Mouse (Mus musculus) cerebellum, adult 18-20 months (tissue): Measurements from ENCODE around the gene Arhgef1.

Experiments
- DNase-seq, 2 experiments: peaks; one replicate each; pipeline ENCODE4 v3.0.0; 2021

Arhgef1 gene

DNA sequence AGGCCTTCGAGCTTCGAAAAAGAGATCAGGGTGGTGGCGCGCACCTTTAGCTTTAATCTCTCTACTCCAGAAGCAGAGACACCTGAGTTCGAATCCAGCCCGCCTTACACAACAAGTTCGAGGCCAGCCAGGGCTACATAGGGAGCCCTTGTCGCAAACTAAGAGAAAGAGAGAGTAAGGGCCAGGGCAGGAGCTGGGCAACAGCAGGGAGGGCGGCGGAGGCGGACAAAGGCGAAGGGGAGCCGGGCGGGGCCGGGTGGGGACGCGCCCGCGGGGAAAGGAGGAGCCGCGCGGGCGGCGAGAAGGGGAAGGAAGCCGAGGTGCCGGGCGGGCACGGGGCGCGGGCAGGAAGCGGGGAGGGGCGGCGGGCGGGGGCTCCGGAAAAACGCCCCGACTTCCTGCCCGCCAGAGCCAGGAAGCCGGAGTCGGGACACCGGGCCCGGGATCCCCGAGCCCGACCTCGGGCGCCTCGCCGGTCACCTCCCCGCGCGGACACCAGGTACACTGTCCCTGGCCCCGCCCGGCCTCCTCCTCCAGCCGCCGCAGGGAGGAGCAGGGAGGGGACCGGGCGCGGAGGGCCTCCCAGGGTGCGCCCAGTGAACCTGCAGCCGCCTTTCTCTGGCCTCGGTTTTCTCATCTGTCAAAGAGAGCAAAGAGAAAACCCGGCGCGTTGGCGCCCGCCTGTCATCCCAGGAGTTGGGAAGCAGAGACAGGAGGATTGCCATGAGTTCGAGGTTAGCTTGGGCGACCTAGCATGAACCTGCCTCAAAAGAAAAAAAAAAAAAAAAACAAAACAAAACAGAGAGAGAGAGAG, at the start of gene Arhgef1:
Gene Arhgef1 (plus strand): TSS at position 283 of the 814 bp plus-strand sequence.
- peak; percentile 63 to 68 for DNase-seq

- DNase-seq: no peak
Observed at GRCm38 (mm10) chr7:24853233-24853563, 49.5 kb upstream of the Arhgef1 start.

- no peak for DNase-seq
Observed at GRCm38 (mm10) chr7:24853695-24854094, 49.0 kb upstream of the Arhgef1 start.

DNA sequence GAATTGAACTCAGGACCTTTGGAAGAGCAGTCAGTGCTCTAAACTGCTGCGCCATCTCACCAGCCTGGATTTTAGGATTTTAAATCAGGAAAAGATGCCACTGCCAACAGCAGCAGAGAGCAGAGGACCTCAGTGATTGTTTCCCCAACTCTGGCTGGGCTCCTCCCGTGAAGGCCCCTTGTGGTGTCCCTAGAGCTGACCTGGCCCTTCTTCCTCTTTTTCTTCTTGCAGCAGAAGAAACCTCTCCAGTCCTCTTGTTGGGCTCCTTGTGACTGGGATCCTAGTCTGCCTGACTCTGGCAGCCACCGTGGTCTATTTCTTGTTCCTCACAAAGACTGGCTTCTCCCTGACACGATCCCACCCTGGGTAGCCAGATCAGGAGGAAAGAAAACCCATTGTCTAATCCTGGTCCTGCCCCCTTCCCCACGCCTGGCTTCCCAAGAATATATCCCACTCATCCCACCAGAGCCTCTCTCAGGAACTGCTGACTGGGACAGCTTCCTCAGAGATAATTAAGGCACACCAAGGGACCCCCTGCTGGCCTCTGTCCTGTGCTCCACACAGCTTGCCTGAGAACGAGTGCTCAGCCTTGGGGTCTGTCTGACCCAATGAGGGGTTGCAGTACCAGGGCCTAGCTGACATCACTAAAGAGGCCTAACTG, 46.1 kb upstream of the Arhgef1 start:
- no peak for DNase-seq

GRCm38 (mm10) chr7:24859234-24859633, 43.5 kb upstream of the Arhgef1 start:
- no peak for DNase-seq

DNA sequence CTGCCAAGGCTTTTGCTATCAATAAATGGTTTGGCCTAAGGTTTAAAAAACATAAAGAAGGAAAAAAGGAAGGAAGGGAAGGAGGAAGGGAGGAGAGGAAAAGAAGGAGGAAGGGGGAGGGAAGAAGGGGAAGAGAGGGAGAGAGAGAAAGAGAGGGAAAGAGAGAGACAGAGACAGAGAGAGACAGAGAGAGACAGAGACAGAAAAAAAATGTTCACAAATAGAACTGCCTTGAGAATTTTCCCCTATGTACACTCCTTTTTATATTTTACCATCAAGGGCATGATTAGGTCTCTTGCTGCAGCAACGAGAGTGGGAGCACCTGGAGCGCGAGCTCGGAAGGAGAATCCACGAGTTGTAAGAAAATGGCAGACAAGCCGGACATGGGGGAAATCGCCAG, 40.8 kb upstream of the Arhgef1 start, which contains the start of gene Gm9844:
Gene Gm9844 (plus strand): TSS at position 301 of the 400 bp plus-strand sequence.
- no peak for DNase-seq

GRCm38 (mm10) chr7:24862853-24863252, 39.9 kb upstream of the Arhgef1 start:
- DNase-seq: no peak

GRCm38 (mm10) chr7:24864156-24864555, 38.6 kb upstream of the Arhgef1 start:
- DNase-seq: no peak

DNA sequence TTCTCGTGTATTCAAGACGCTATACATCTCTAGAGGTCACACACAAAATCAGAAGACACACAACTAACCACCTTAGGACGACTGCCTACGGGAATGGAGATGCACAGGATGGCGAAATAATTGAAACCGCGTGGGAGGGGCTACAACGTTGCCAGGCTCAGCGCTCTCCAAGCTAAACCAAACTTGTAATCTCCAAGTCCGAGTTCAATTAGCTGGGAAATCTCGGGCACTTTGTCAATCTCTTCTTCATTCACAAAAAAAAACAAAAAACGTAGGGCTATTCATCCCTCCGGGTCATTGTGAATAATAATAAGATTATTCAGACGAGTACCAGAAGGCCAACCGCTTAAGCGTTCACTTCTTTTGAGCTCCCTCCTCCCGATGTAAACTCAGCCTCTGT, 33.6 kb upstream of the Arhgef1 start:
- no peak for DNase-seq

DNA sequence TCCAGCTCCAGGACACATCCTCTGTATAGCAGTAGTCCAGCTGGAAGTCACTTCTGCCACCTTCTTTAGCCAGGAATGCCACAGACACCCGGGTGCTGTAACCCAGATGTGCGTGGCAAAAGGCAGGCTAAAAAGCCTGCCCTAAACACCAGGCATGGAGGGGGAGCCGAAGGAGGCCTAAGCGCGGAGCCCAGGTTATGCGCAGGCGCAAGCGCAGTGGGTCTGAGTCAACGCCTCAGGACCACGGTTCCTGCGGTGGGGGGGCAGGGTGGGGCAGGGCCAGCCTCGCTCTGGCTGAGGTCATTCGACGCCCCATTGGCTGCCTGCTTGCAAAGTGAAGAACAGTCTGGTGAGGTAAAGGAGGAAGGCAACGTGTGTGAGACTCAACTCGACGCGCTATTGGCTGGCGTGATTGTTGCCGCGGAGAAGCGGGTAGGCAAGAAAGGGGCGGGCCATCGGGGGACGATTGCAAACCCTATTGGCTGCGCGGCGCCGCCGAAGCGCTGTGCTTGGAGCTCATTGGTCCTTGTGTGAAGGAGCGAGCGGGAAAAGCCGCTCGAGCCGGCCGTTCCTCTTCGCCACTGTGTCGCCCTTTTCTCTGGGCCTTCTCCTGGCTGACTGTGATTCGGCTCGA, 33.1 kb upstream of the Arhgef1 start, which contains the start of the genes Lypd4 and Dmrtc2:
Gene Lypd4 (minus strand): TSS at position 410 of the 634 bp plus-strand sequence.
Gene Dmrtc2 (plus strand): TSS at position 526 of the 634 bp plus-strand sequence.
- no peak for DNase-seq

DNA sequence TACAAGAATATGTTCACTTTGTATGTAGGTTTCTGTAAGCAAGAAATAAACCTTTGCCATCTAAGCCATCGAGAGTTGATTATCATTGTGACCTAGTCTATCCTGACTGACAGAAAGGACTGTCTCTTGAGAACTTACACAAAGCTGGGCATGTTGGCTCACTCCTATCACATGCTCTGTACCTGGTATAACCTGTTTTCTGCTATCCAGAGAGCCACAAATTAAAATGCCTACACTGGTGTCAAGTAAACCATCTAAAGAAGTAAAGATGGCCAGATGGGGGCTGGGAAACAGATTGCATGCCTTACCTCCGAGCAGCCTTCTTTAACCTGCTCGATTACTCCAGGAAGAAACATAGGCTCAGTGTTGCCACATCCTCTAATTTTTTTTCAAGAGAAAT, 25.1 kb upstream of the Arhgef1 start:
- no peak for DNase-seq

- DNase-seq: no peak
Observed at GRCm38 (mm10) chr7:24879620-24880019, 23.1 kb upstream of the Arhgef1 start.

DNA sequence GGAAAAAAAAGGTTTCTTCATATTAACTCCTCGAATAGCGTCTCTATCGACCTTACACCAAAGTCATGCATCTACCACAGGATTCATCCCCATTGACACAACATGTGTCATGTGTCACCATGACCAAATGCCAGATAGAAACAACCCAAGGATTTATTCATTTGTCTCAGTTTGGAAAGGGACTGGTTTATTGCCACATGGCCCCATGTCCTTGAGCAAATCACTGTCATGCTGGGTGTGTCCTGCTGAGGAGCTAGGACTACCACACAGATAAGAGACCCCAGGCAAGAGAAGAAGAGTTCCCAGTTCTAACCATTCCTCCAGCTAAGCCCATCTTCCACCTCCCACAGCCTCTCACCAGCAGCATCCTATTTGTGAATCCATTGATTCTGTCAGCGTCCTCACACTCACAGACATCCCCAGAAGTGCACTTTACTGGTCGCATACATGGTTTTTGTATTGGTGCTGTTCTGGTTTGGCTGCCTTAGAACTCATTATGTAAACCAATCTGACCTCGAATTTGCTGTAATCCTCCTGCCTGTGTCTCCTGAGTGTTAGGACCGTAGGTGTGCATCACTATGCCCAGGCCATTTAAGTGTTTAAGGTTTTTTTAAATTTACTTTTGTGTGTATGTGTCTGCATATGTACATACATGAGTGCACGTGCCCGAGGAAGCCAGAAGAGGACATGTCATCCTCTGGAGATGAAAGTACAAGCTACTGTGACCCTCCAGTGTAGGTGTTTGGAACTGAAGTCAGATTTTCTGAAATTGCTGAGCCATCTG, 20.1 kb upstream of the Arhgef1 start:
- DNase-seq: no peak

DNA sequence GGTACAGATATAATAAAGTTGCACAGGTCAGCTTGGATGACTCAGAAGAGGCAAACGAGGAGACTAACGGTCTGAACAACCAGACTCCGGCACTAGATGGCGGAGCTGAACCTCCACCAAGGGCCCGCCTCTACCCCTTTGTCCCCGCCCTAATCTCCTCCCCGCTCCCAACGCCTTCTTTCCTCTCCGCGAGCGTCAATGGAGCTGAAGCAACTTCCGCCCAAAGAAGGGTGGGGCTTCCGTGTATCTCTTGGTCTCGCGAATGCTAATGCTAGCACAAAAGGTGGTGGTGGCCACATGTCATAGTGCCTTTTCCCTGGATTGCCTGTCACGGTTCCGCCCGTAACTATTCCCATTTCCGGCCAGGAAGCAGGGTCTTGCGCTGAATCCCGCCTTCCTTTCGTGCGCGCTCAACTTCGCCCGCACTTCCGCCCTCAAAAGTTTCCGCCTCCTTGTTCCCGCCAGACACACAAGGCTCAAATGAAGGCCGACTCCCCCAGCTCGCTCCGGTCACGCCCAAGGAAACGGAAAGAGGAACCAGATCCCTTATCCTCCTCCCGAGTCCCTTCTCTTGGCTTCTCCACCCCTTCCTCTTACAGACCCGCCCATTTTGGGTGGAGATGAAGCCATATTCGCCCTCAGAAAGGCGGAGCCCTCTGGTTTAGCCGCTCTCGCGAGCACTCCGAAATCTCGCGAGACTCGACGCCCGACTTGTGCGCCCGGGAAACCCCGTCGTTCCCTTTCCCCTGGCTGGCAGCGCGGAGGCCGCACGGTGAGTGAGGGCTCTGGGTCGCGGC, 18.6 kb upstream of the Arhgef1 start, which contains the start of gene Rps19:
Gene Rps19 (plus strand): TSS at position 476 of the 797 bp plus-strand sequence.
- DNase-seq: peak; percentile 97 to 100

GRCm38 (mm10) chr7:24884693-24885291, 17.9 kb upstream of the Arhgef1 start:
- peak in 1 of 2 experiments; percentile 34 for DNase-seq

DNA sequence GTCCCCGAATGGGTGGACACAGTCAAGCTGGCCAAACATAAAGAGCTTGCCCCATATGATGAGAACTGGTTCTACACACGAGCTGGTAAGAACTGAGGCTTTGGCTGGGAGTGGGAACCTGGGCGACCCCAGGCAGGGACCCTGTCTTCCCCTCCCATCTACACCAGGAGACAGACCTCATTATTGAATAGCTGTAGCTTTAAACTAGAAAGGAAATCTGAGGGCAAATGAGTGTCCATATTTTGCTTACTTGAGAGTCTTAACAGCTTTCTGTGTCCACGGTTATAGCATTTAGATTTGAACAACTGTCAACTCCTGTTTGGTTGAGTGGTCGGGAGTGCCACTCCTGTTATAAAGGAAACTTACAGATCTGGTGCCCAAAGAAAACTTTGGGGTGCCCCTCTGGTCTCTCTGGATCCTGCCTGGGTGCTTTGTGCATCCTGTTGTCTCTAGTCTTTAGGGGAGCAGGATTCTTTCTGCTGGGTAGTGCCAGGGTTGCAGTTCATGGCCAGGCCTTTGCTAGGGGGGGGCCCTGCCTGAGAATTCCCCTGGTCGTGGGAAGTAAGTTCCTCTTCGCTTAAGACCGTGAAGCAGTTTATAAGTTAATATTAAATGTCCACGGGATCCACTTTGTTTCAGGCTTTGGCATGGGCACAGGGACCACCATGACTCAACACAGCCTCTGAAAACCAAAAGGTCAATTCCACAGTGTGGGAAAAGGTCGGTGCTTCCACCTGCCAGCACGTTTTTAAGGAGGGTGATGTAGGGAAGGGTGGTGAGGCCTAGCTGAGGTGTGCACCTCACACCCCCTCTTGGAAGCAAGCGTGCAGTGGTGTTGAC, 17.0 kb upstream of the Arhgef1 start:
- no peak for DNase-seq

DNA sequence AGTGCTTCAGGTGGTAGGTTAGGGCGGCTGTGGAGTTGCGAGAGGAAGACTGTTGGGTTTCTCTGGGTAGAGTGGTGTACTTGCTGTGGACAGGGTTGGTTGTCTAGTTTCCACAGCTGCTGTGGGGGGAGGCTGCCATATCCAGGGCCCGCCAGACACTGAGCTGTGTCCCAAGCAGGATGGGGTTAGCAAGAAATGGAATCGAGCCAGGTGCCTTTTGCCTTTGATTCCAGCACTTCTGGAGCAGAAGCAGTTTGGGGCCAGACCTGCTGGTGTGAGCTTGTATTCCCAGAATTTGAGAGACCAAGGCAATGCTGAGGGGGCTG, 16.4 kb upstream of the Arhgef1 start:
- DNase-seq: no peak

DNA sequence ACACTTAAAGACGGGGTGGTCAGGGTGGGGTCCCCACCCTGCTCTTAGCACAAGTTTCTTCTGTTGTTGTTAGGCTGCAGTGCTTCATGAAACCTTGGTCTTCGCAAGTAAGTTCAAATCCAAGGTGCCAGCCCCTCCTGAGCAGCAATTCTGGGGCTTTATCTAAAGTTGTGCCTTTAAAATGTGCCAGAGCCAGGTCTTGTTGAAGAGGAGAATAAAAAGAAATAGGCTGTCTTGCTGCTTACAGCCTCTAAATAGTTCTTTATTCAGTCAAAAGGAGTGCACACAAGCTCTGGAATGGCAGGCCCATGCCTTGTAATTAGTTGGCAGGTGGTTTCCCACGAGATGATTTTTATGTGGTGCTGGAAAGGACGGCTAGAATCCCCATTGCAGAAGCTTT, 15.6 kb upstream of the Arhgef1 start:
- no peak for DNase-seq

DNA sequence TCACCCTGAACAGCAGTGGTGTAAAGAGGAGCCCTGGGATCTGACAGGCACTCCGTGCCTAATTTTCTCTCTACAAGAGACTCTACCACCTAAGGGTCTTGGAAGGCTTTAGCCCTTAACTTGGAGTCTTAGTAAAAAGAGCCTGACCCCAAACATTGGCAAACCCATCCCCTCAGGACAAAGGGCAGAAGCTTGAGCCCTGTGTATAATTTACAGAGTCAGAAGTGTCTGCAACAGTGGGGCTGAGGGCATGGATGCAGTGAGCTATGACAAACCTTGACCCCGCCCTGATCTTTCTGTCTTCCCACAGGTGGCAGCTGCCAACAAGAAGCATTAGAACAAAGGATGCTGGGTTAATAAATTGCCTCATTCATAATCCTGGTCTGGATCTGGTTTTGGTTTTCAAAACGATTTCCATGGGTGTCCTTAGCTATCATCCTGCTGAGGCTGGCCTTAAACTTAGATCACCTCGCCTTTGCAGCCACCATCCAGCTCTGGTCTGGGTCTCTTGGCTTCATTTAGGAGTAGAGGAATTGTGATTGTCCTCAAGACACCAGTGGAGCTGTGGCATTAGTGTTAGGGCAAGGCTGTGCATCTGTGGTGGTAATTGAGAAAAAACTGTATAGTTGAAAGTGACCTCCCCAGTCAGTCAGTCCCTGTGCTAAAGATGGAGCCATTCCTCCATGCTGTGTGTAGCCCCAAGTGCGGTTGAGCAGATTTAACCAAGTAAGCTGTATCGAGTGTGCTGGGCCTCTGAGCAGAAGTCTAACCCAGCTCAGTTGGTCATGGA, 13.1 kb upstream of the Arhgef1 start:
- DNase-seq: no peak
